Mouse (Mus musculus): ENCODE data around the gene Rbms3. TPM values are rescaled to one million over a fixed set of nuclear protein-coding genes. Genes with fewer than 3 reads are reported as not detected.

Rbms3 gene
- total RNA-seq (2022), result 1 to 10 TPM; 7.0 to 8.2 (median 7.9) TPM

- no peak for DNase-seq (ENCODE audit: low spot score)
These were observed at the start of gene Rbms3 for GRCm38 (mm10) chr9:117629771-117630170. TSS of gene Rbms3 (minus strand) at chr9:117629913.

GRCm38 (mm10) chr9:117673311-117673710, 43.6 kb upstream of the Rbms3 start:
- no peak for DNase-seq (ENCODE audit: low spot score)

DNA sequence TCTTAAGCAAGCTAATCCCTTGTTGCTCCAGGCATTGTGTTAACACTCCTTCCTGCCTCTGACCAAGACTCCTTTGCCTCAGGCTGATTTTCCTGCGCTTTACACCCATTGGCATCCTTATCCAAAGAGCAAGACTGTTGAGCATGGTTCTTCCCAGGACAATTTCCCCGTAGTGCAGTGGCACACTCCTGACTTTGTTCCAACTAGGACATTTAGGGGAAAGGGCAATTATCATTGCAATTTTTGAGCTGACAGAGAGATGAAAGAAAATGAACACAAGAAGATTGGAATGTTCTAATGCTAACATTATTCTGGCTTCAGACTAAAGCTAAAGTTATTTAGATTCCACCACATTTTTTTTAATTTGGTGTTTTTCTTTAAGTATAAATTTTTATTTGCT, 24.9 kb upstream of the Rbms3 start:
- DNase-seq (ENCODE audit: low spot score), result no peak

GRCm38 (mm10) chr9:117653641-117654040, 23.9 kb upstream of the Rbms3 start:
- DNase-seq (ENCODE audit: low spot score), result no peak

GRCm38 (mm10) chr9:117646131-117646530, 16.4 kb upstream of the Rbms3 start:
- DNase-seq (ENCODE audit: low spot score), result no peak

GRCm38 (mm10) chr9:117641090-117641782, 11.5 kb upstream of the Rbms3 start:
- DNase-seq (ENCODE audit: low spot score), result no peak

GRCm38 (mm10) chr9:117638623-117639185, 9.0 kb upstream of the Rbms3 start:
- DNase-seq (ENCODE audit: low spot score), result no peak

DNA sequence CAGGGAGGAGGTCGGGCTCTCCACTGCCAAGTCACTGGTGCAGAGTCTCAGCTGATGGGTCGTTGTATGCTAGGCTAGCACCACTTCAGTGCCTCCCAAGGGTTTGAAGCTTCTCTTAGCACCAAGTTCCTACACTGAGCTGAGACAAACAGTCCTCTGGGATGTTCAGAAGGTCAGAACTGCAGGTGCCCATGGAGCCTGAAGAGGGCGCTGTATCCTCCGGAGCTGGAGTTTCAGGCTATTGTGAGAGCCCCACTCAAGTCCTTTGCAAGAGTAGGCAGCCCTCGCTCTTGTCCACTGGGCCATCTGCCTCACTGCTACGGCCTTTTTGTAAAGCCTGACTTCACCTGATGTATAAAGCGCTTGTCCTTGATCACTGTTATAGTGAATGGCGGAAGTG, 6.8 kb upstream of the Rbms3 start:
- no peak for DNase-seq (ENCODE audit: low spot score)

DNA sequence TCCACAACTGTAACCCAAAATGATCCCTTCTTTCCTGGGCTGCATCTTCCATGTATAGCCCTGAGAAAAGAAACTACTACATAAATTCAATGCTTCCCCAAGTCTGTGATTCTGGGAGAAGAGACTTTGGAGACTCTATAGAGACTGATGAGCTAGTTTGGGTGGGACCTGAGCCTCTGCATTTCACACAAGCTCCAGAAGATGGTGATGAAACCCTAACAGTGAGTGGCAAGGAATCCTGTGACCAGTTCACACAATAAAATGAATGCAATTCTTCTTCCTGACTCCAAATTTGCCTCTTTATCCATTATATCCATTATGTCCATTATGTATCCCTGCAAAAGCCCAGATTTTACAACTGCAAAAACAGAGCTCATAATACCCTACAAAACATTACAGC, 2.5 kb downstream of the Rbms3 start:
- DNase-seq (ENCODE audit: low spot score), result no peak

DNA sequence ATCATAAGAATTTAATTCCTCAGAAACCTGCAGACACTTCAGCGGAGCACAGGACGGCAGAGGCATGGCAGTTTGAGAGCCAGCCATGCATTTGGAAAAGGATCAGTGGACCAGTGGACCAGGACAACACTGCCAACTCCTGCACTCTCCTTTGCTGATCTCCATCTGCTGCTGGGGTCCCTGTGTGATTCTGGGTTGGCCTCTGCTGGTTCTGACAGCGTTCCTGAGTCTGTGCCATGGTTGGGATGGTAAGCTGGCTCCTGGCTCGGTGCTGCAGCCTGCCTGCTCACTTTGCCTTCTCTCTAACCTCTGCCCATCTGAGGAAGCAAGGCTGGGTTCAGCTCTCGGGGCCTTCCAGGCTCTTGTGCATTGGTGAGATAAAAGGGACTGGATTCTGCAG, 28.9 kb downstream of the Rbms3 start:
- no peak for DNase-seq (ENCODE audit: low spot score)

- DNase-seq (ENCODE audit: low spot score), result no peak
These were observed 30.4 kb downstream of the Rbms3 start for GRCm38 (mm10) chr9:117599341-117599740.

DNA sequence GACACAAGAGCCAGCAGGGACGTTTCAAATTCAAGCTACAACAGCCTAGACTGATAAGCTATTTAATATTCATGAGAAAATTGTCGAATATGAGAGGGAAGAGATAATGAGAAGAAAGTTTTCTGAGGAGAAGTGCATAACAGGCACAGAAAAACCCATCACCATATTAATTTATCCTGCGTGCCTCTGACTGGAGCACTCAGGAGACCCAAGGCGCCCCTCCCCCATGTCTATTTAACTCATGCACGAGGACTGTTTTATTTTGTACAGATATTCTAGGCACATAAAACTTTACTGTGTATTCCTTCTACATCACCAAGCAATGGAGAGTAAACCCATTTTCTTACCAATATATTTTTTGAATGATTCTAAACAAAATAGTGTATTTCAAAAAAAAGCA, 33.6 kb downstream of the Rbms3 start:
- no peak for DNase-seq (ENCODE audit: low spot score)

GRCm38 (mm10) chr9:117585345-117585744, 44.4 kb downstream of the Rbms3 start:
- no peak for DNase-seq (ENCODE audit: low spot score)

DNA sequence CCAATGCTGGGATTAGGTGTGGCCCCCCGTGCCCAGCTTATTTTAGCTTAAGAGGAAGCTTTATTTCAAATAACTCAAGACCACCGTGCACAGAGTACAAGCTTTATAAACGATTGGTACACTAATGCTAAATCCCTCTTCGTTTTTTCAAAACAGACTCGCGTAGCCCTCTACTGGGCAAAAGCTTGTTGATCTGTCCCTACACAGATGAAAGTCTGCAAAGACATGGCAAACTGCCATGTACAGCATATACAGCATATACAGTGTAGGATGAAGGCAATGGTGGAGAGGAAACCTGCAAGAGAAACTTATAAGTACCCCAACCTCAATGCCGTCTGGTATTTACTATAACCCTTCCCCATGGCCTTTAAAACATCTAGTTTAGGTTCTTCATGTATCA, 46.1 kb downstream of the Rbms3 start:
- DNase-seq (ENCODE audit: low spot score), result no peak

DNA sequence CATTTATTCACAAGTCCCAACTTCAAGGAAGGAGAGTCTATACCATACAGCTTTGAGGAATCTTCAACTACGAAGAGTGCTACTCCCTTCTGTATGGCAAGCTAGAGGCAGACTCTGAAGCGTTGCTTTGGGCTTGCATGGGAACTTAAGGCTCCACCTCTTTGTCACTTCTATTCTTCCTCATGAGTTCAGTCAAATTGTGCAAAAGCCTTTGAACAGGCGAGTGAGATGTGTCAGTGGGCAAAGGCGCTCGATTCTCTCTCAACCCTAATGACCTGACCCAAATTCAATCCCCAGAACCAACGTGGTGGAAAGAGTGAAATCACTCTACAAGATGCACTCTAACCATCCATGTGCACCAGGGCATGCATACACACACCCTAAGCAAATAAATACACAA, 47.1 kb downstream of the Rbms3 start:
- no peak for DNase-seq (ENCODE audit: low spot score)

- DNase-seq (ENCODE audit: low spot score), result no peak
These were observed 58.4 kb downstream of the Rbms3 start for GRCm38 (mm10) chr9:117571186-117571855.

GRCm38 (mm10) chr9:117570240-117570821, 59.4 kb downstream of the Rbms3 start:
- no peak for DNase-seq (ENCODE audit: low spot score)

- no peak for DNase-seq (ENCODE audit: low spot score)
These were observed 63.4 kb downstream of the Rbms3 start for GRCm38 (mm10) chr9:117566293-117566692.

- DNase-seq (ENCODE audit: low spot score), result no peak
These were observed 71.2 kb downstream of the Rbms3 start for GRCm38 (mm10) chr9:117558562-117558961.

- no peak for DNase-seq (ENCODE audit: low spot score)
These were observed 75.4 kb downstream of the Rbms3 start for GRCm38 (mm10) chr9:117554356-117554755.

- DNase-seq (ENCODE audit: low spot score), result no peak
These were observed 100.4 kb downstream of the Rbms3 start for GRCm38 (mm10) chr9:117529281-117529680.

- no peak for DNase-seq (ENCODE audit: low spot score)
These were observed 120.8 kb downstream of the Rbms3 start for GRCm38 (mm10) chr9:117508941-117509340.

DNA sequence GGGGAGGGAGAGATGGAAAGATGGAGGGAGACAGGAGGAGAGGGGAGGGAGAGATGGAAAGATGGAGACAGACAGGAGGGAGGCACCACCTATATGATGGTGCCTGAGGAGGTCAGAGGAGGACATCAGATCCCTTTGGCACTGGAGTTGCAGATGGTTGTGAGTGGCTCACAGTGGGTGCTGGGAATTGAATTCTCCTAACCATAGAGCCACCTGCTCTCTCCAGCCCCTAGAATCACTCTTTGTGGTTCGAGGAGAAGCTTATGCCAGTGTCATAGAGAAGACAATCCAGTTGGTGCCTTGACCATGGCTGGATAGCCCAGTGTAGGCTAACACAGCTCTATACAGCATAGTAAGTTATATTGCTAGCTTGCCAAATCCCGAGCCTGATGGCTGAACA, 137.8 kb downstream of the Rbms3 start:
- DNase-seq (ENCODE audit: low spot score), result no peak

Measured in heart, adult 8-10 months (tissue).